Mouse (Mus musculus) large intestine, adult 2 months (tissue): ENCODE measurements around the gene Ccl24. TPM values are rescaled to one million over a fixed set of nuclear protein-coding genes. Genes with fewer than 3 reads are reported as not detected.
A peak's percentile ranks its signal among the peaks of the same experiment; 100 is the strongest.
"Not testable (repeated sequence)": the region's sequence is repeated elsewhere in the genome, so short reads cannot be mapped to it uniquely, and the experiment has no call there.

Source experiments
- DNase-seq: peaks from one replicate; pipeline ENCODE4 v3.0.0-alpha.2; 2012; ENCODE audit warnings: low read depth, low spot score
- WGBS: fragments of 180-500 bp; shearing (Covaris S2); methylation state at CpG from one replicate; pipeline ENCODE4 v1.1.7; 2018; 5-methylcytosine and 5-hydroxymethylcytosine counted together
- polyA plus RNA-seq: library from polyadenylated mRNA; depleted of rRNA; stranded (reverse); fragments of >200 nt; gene quantifications from 2 replicates; pipeline ENCODE4 v1.2.3, GENCODE M21; 2012; rRNA removed

Gene Ccl24
- 0.30 and 2.4 TPM in 2 replicates for polyA plus RNA-seq

GRCm38 (mm10) chr5:135573006-135573405 is at the start of gene Ccl24:
TSS of gene Ccl24 (minus strand) at chr5:135573049.
- 66% methylated on average over 6 of the region's 6 CpGs for WGBS
- no peak for DNase-seq

- DNase-seq = no peak
- WGBS = 82% methylated on average over 10 of the region's 10 CpGs
Measured at GRCm38 (mm10) chr5:135621725-135622124, 48.9 kb upstream of the Ccl24 start.

GRCm38 (mm10) chr5:135620526-135620925 is 47.7 kb upstream of the Ccl24 start:
- no peak for DNase-seq
- 84% methylated on average over 9 of the region's 9 CpGs for WGBS

- DNase-seq = not testable (repeated sequence)
- 80% methylated on average over 10 of the region's 10 CpGs for WGBS
Measured at GRCm38 (mm10) chr5:135619741-135620140, 46.9 kb upstream of the Ccl24 start.

GRCm38 (mm10) chr5:135609794-135610193 is 36.9 kb upstream of the Ccl24 start:
- WGBS = 22% methylated on average over 4 of the region's 4 CpGs
- DNase-seq = no peak

- no peak for DNase-seq
- 58% methylated on average over 1 of the region's 1 CpGs for WGBS
Measured at GRCm38 (mm10) chr5:135607581-135607980, 34.7 kb upstream of the Ccl24 start.

- DNase-seq = not testable (repeated sequence)
- WGBS = no CpG with 5 or more reads among the region's 1 CpGs
Measured at GRCm38 (mm10) chr5:135606717-135607116, 33.9 kb upstream of the Ccl24 start.

GRCm38 (mm10) chr5:135604643-135605042 is 31.8 kb upstream of the Ccl24 start:
- DNase-seq = not testable (repeated sequence)
- no CpG with 5 or more reads among the region's 1 CpGs for WGBS

GRCm38 (mm10) chr5:135589996-135590784 is 17.3 kb upstream of the Ccl24 start:
- 35% methylated on average over 12 of the region's 12 CpGs for WGBS
- DNase-seq = peak; percentile 88

- no peak for DNase-seq
Measured at GRCm38 (mm10) chr5:135587764-135588163, 14.9 kb upstream of the Ccl24 start.

GRCm38 (mm10) chr5:135585691-135586090 is 12.8 kb upstream of the Ccl24 start:
- 86% methylated on average over 8 of the region's 8 CpGs for WGBS
- no peak for DNase-seq

More at GRCm38 (mm10) chr5:135587764-135588163, 14.9 kb upstream of the Ccl24 start:
- WGBS = 44% methylated on average over 4 of the region's 4 CpGs

GRCm38 (mm10) chr5:135582330-135582729 is 9.5 kb upstream of the Ccl24 start:
- no peak for DNase-seq
- 75% methylated on average over 4 of the region's 4 CpGs for WGBS

- DNase-seq = no peak
- 88% methylated on average over 10 of the region's 10 CpGs for WGBS
Measured at GRCm38 (mm10) chr5:135579331-135579751, 6.5 kb upstream of the Ccl24 start.

- DNase-seq = no peak
- WGBS = 68% methylated on average over 4 of the region's 4 CpGs
Measured at GRCm38 (mm10) chr5:135576055-135576454, 3.2 kb upstream of the Ccl24 start.

- WGBS = 61% methylated on average over 6 of the region's 6 CpGs
- DNase-seq = no peak
Measured at GRCm38 (mm10) chr5:135568698-135569097, 4.2 kb downstream of the Ccl24 start.

- DNase-seq = no peak
- WGBS = 75% methylated on average over 6 of the region's 6 CpGs
Measured at GRCm38 (mm10) chr5:135567556-135568265, 5.1 kb downstream of the Ccl24 start.

GRCm38 (mm10) chr5:135563469-135563868 is 9.4 kb downstream of the Ccl24 start, which contains the start of gene Ccl26:
TSS of gene Ccl26 (minus strand) at chr5:135563569.
- WGBS = 43% methylated on average over 3 of the region's 3 CpGs
- peak; percentile 38 for DNase-seq

- no peak for DNase-seq
- 70% methylated on average over 3 of the region's 3 CpGs for WGBS
Measured at GRCm38 (mm10) chr5:135557671-135558070, 15.2 kb downstream of the Ccl24 start.

GRCm38 (mm10) chr5:135557051-135557450 is 15.8 kb downstream of the Ccl24 start:
- WGBS = 40% methylated on average over 4 of the region's 4 CpGs
- no peak for DNase-seq

- 70% methylated on average over 4 of the region's 4 CpGs for WGBS
- no peak for DNase-seq
Measured at GRCm38 (mm10) chr5:135556259-135556658, 16.6 kb downstream of the Ccl24 start.

GRCm38 (mm10) chr5:135551591-135551990 is 21.3 kb downstream of the Ccl24 start:
- no peak for DNase-seq

More at GRCm38 (mm10) chr5:135551591-135551990, 21.3 kb downstream of the Ccl24 start:
- 65% methylated on average over 3 of the region's 3 CpGs for WGBS
